Mouse (Mus musculus) embryonic fibroblast, embryonic 13.5 days (primary cell): ENCODE data around the gene Aurkaip1. TPM values are rescaled to one million over a fixed set of nuclear protein-coding genes. Genes with fewer than 3 reads are reported as not detected.

Experiments
- H3K27ac ChIP-seq: 2 replicates; pipeline ENCODE4 v1.5.1; 2012; ENCODE audit warnings: low read length, control low read depth, inconsistent platforms; ENCODE audit not compliant: insufficient read depth
- H3K4me1 ChIP-seq: 2 replicates; pipeline ENCODE4 v1.6.1; 2011; ENCODE audit warnings: low read length; ENCODE audit not compliant: control insufficient read depth, insufficient read depth
- H3K4me3 ChIP-seq: 2 replicates; pipeline ENCODE4 v1.5.1; 2011; ENCODE audit warnings: mild to moderate bottlenecking, control low read depth, low read length; ENCODE audit not compliant: insufficient read depth
- CTCF ChIP-seq: IDR thresholded peaks from 2 replicates; pipeline ENCODE4 v1.5.1; 2011; ENCODE audit warnings: mild to moderate bottlenecking, control low read depth, low read length, moderate library complexity, borderline replicate concordance; ENCODE audit not compliant: insufficient read depth
- POLR2A ChIP-seq: IDR thresholded peaks from 2 replicates; pipeline ENCODE4 v1.6.1; 2011; ENCODE audit warnings: low read depth, mild to moderate bottlenecking, control low read depth, low read length, moderate library complexity
- polyA plus RNA-seq: library from polyadenylated mRNA; stranded (reverse); fragments of >200 nt; gene quantifications from 2 replicates; pipeline ENCODE4 v1.2.4, GENCODE M21; 2011; ENCODE audit warnings: low read depth; ENCODE audit not compliant: missing spikeins, insufficient read length

Aurkaip1 gene
- polyA plus RNA-seq, 1 experiment, result 73.1 TPM

GRCm38 (mm10) chr4:155861787-155862186 is 30.7 kb downstream of the Aurkaip1 start:
- TF ChIP-seq CTCF (no peak), POLR2A (no peak)
- Histone ChIP-seq H3K4me1 (no peaks in the 10 kb centered on the region), H3K27ac (no peak overlapping the region), H3K4me3 (no peak overlapping the region)

- no peak within 1 kb of the TSS for H3K27ac ChIP-seq
- TF ChIP-seq CTCF (no peak), POLR2A (no peak)
These were observed 31.9 kb downstream of the Aurkaip1 start, which contains the start of gene Tas1r3 for GRCm38 (mm10) chr4:155863001-155863400. TSS of gene Tas1r3 (minus strand) at chr4:155863362.

GRCm38 (mm10) chr4:155868614-155869298 is 37.7 kb downstream of the Aurkaip1 start:
- Histone ChIP-seq H3K4me1 (0 out of 2 replicates have a peak, but pooled peaks cover 2% of the 10 kb centered on the region), H3K27ac (no peak overlapping the region), H3K4me3 (peak overlapping the region; percentile 87)
- no peak for TF ChIP-seq CTCF
- TF ChIP-seq POLR2A, result no peak

More at GRCm38 (mm10) chr4:155863001-155863400, 31.9 kb downstream of the Aurkaip1 start, which contains the start of gene Tas1r3:
- Histone ChIP-seq H3K4me3 (no peak within 1 kb of the TSS), H3K4me1 (no peaks in the 10 kb centered on the region)

- H3K27ac ChIP-seq, result no peak within 1 kb of the TSS
- H3K4me1 ChIP-seq, result 0 out of 2 replicates have a peak, but pooled peaks cover 2% of the 10 kb centered on the region
- TF ChIP-seq POLR2A, result peak; percentile 63
- TF ChIP-seq CTCF, result no peak
- peak within 1 kb of the TSS; percentile 92 for H3K4me3 ChIP-seq
These were observed 38.4 kb downstream of the Aurkaip1 start, which contains the start of the genes Cptp and Ints11 for GRCm38 (mm10) chr4:155869317-155870033. TSS of gene Cptp (minus strand) at chr4:155869440. TSS of gene Ints11 (plus strand) at chr4:155869546.

- H3K4me1 ChIP-seq, result 0 out of 2 replicates have a peak, but pooled peaks cover 2% of the 10 kb centered on the region
- H3K4me3 ChIP-seq, result no peak overlapping the region
- TF ChIP-seq CTCF, result no peak
- no peak for TF ChIP-seq POLR2A
- no peak overlapping the region for H3K27ac ChIP-seq
These were observed 40.3 kb downstream of the Aurkaip1 start for GRCm38 (mm10) chr4:155871404-155871803.

Other genes with a start within 250 kb of the Aurkaip1 start
- gene Slc35e2, start 229.9 kb upstream of the Aurkaip1 start, polyA plus RNA-seq, result 11.7 and 13.5 TPM in 2 replicates
- gene Cdk11b, start 206.4 kb upstream of the Aurkaip1 start, polyA plus RNA-seq, result 75.2 and 77.0 TPM in 2 replicates
- not detected in 2 replicates for gene Gm10563, start 185.9 kb upstream of the Aurkaip1 start, polyA plus RNA-seq
- gene Mmp23, start 177.9 kb upstream of the Aurkaip1 start, polyA plus RNA-seq, result 80.7 and 93.1 TPM in 2 replicates
- 17.2 and 21.1 TPM in 2 replicates for gene Mib2, start 162.1 kb upstream of the Aurkaip1 start, polyA plus RNA-seq
- 11.1 and 16.1 TPM in 2 replicates for gene Fndc10, start 136.9 kb upstream of the Aurkaip1 start, polyA plus RNA-seq
- gene Ssu72, start 126.5 kb upstream of the Aurkaip1 start, polyA plus RNA-seq, result 101 and 104 TPM in 2 replicates
- 1.0 and 1.2 TPM in 2 replicates for gene Tmem240, start 96.5 kb upstream of the Aurkaip1 start, polyA plus RNA-seq
- 48.8 and 55.2 TPM in 2 replicates for gene Atad3a, start 70.2 kb upstream of the Aurkaip1 start, polyA plus RNA-seq
- gene Vwa1, start 56.6 kb upstream of the Aurkaip1 start, polyA plus RNA-seq, result 0.67 and 0.77 TPM in 2 replicates
- gene Tmem88b, start 45.4 kb upstream of the Aurkaip1 start, polyA plus RNA-seq, result 0.25 and 0.52 TPM in 2 replicates
- gene Ankrd65, start 40.8 kb upstream of the Aurkaip1 start, polyA plus RNA-seq, result not detected in 2 replicates
- gene Mrpl20, start 28.4 kb upstream of the Aurkaip1 start, polyA plus RNA-seq, result 115 and 129 TPM in 2 replicates
- gene Ccnl2, start 18.8 kb upstream of the Aurkaip1 start, polyA plus RNA-seq, result 74.3 and 91.9 TPM in 2 replicates
- 441 and 484 TPM in 2 replicates for gene Mxra8, start 8.4 kb downstream of the Aurkaip1 start, polyA plus RNA-seq
- gene Dvl1, start 16.1 kb downstream of the Aurkaip1 start, polyA plus RNA-seq, result 38.5 and 41.4 TPM in 2 replicates
- 0.14 TPM in 1 of 2 replicates, not detected in the other for gene Tas1r3, start 32.1 kb downstream of the Aurkaip1 start, polyA plus RNA-seq
- 17.4 and 21.5 TPM in 2 replicates for gene Cptp, start 38.2 kb downstream of the Aurkaip1 start, polyA plus RNA-seq
- gene Ints11, start 38.3 kb downstream of the Aurkaip1 start, polyA plus RNA-seq, result 33.2 and 40.0 TPM in 2 replicates
- gene Pusl1, start 60.5 kb downstream of the Aurkaip1 start, polyA plus RNA-seq, result 23.2 and 27.1 TPM in 2 replicates
- 18.1 and 25.7 TPM in 2 replicates for gene Acap3, start 60.5 kb downstream of the Aurkaip1 start, polyA plus RNA-seq
- 82.9 and 96.0 TPM in 2 replicates for gene Ube2j2, start 112.6 kb downstream of the Aurkaip1 start, polyA plus RNA-seq
- gene C1qtnf12, start 131.0 kb downstream of the Aurkaip1 start, polyA plus RNA-seq, result 25.2 and 31.0 TPM in 2 replicates
- 5.3 and 5.4 TPM in 2 replicates for gene B3galt6, start 161.4 kb downstream of the Aurkaip1 start, polyA plus RNA-seq
- gene Sdf4, start 161.6 kb downstream of the Aurkaip1 start, polyA plus RNA-seq, result 172 and 187 TPM in 2 replicates
- gene Tnfrsf4, start 182.6 kb downstream of the Aurkaip1 start, polyA plus RNA-seq, result 1.8 and 2.8 TPM in 2 replicates
- 1.4 TPM in 1 of 2 replicates, not detected in the other for gene Tnfrsf18, start 194.9 kb downstream of the Aurkaip1 start, polyA plus RNA-seq
- gene Ttll10, start 228.1 kb downstream of the Aurkaip1 start, polyA plus RNA-seq, result not detected in 2 replicates